Mouse (Mus musculus): ENCODE measurements around the gene Csrp3. TPM values are rescaled to one million over a fixed set of nuclear protein-coding genes. Genes with fewer than 3 reads are reported as not detected.

The Csrp3 gene
- polyA plus RNA-seq, 1 experiment from 2014 or later, result 3.6 TPM

GRCm38 (mm10) chr7:48824671-48825070 lies 23.2 kb downstream of the Csrp3 start:
- H3K4me3 ChIP-seq, result no peak overlapping the region
- peaks cover 72% of the 10 kb centered on the region for H3K36me3 ChIP-seq
- H3K9ac ChIP-seq, result no peak overlapping the region
- H3K4me2 ChIP-seq, result no peak overlapping the region
- no peaks in the 10 kb centered on the region for H3K9me3 ChIP-seq
- WGBS, result 96% methylated on average over 1 of the region's 1 CpGs
- H3K27me3 ChIP-seq, result no peaks in the 10 kb centered on the region
- H3K27ac ChIP-seq, result no peak overlapping the region
- H3K4me1 ChIP-seq, result no peaks in the 10 kb centered on the region
- ATAC-seq (ENCODE audit: insufficient number of reproducible peaks, insufficient read depth, low FRiP score, low TSS enrichment, low read depth), result no peak

GRCm38 (mm10) chr7:48823621-48824020 lies 24.2 kb downstream of the Csrp3 start:
- no peak overlapping the region for H3K9ac ChIP-seq
- no peaks in the 10 kb centered on the region for H3K4me1 ChIP-seq
- no peaks in the 10 kb centered on the region for H3K27me3 ChIP-seq
- H3K4me2 ChIP-seq, result no peak overlapping the region
- no peak for ATAC-seq (ENCODE audit: insufficient number of reproducible peaks, insufficient read depth, low FRiP score, low TSS enrichment, low read depth)
- H3K27ac ChIP-seq, result no peak overlapping the region
- no peak overlapping the region for H3K4me3 ChIP-seq
- no peaks in the 10 kb centered on the region for H3K9me3 ChIP-seq
- 92% methylated on average over 3 of the region's 3 CpGs for WGBS
- peaks cover 79% of the 10 kb centered on the region for H3K36me3 ChIP-seq

- ATAC-seq (ENCODE audit: insufficient number of reproducible peaks, insufficient read depth, low FRiP score, low TSS enrichment, low read depth), result no peak
- H3K36me3 ChIP-seq, result peaks cover 80% of the 10 kb centered on the region
- no peaks in the 10 kb centered on the region for H3K27me3 ChIP-seq
- 77% methylated on average over 5 of the region's 5 CpGs for WGBS
- H3K4me2 ChIP-seq, result no peak overlapping the region
- no peaks in the 10 kb centered on the region for H3K9me3 ChIP-seq
- H3K4me1 ChIP-seq, result no peaks in the 10 kb centered on the region
- no peak overlapping the region for H3K9ac ChIP-seq
- no peak overlapping the region for H3K4me3 ChIP-seq
- H3K27ac ChIP-seq, result no peak overlapping the region
Observed at GRCm38 (mm10) chr7:48821654-48822053, 26.2 kb downstream of the Csrp3 start.

DNA sequence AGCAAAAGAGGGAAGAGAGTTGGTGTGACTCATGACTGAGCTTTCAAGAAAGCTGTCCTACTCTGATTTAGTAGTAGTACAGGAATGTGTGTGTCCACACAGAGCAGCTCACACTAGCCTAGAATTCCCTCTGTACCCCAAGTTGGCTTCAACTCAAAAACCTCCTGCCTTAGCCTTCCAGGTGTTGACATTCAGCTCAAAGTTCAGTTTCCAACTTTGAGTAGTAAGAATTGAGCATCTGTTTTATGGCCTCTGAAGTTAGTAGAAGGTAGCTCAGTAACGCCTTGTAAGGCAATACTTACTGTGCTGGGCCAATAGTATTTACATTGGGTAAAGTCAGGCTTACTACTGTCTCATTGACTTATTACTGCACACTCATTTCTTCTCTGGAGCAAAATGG lies 34.2 kb downstream of the Csrp3 start:
- H3K4me2 ChIP-seq, result no peak overlapping the region
- H3K27ac ChIP-seq, result no peak overlapping the region
- no peaks in the 10 kb centered on the region for H3K4me1 ChIP-seq
- no peak overlapping the region for H3K9ac ChIP-seq
- no peak overlapping the region for H3K4me3 ChIP-seq
- no peaks in the 10 kb centered on the region for H3K9me3 ChIP-seq
- no peaks in the 10 kb centered on the region for H3K27me3 ChIP-seq
- WGBS, result 85% methylated on average over 1 of the region's 1 CpGs
- H3K36me3 ChIP-seq, result peaks cover 50% of the 10 kb centered on the region
- no peak for ATAC-seq (ENCODE audit: insufficient number of reproducible peaks, insufficient read depth, low FRiP score, low TSS enrichment, low read depth)

DNA sequence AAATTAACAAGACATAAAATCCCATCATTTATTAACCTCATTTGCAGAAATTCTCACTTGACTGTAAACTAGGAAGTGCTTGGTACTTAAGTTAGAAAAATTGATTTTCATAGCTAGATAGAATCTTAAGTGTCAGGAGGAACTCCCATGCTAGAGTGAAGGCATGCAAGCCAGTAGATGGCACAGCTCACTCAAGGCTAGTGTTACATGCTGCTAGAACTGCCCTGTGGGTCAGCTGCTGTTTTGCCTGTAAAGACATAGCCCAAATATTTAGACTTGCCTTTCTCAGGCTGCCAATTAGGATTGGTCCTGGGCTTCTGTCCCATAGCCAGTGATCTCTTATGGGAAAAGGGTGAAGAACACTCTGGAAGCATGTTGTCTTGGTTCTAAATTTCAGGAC lies 35.5 kb downstream of the Csrp3 start:
- H3K4me1 ChIP-seq, result no peaks in the 10 kb centered on the region
- H3K9ac ChIP-seq, result no peak overlapping the region
- no peak overlapping the region for H3K4me3 ChIP-seq
- H3K9me3 ChIP-seq, result no peaks in the 10 kb centered on the region
- peaks cover 47% of the 10 kb centered on the region for H3K36me3 ChIP-seq
- H3K4me2 ChIP-seq, result no peak overlapping the region
- H3K27ac ChIP-seq, result no peak overlapping the region
- no peak for ATAC-seq (ENCODE audit: insufficient number of reproducible peaks, insufficient read depth, low FRiP score, low TSS enrichment, low read depth)
- no peaks in the 10 kb centered on the region for H3K27me3 ChIP-seq

- Histone ChIP-seq H3K27ac (no peak overlapping the region), H3K4me3 (no peak overlapping the region), H3K4me1 (no peaks in the 10 kb centered on the region), H3K4me2 (no peak overlapping the region), H3K9me3 (no peaks in the 10 kb centered on the region), H3K27me3 (no peaks in the 10 kb centered on the region), H3K9ac (no peak overlapping the region), H3K36me3 (peaks cover 56% of the 10 kb centered on the region)
- WGBS, result 97% methylated on average over 1 of the region's 1 CpGs
- ATAC-seq (ENCODE audit: insufficient number of reproducible peaks, insufficient read depth, low FRiP score, low TSS enrichment, low read depth), result no peak
Observed at GRCm38 (mm10) chr7:48810652-48811051, 37.2 kb downstream of the Csrp3 start.

- WGBS, result 86% methylated on average over 4 of the region's 4 CpGs
- no peak overlapping the region for H3K4me3 ChIP-seq
- no peaks in the 10 kb centered on the region for H3K4me1 ChIP-seq
- H3K9ac ChIP-seq, result no peak overlapping the region
- no peaks in the 10 kb centered on the region for H3K9me3 ChIP-seq
- H3K36me3 ChIP-seq, result peaks cover 67% of the 10 kb centered on the region
- no peak for ATAC-seq (ENCODE audit: insufficient number of reproducible peaks, insufficient read depth, low FRiP score, low TSS enrichment, low read depth)
- H3K4me2 ChIP-seq, result no peak overlapping the region
- no peak overlapping the region for H3K27ac ChIP-seq
- no peaks in the 10 kb centered on the region for H3K27me3 ChIP-seq
Observed at GRCm38 (mm10) chr7:48806587-48806986, 41.2 kb downstream of the Csrp3 start.

DNA sequence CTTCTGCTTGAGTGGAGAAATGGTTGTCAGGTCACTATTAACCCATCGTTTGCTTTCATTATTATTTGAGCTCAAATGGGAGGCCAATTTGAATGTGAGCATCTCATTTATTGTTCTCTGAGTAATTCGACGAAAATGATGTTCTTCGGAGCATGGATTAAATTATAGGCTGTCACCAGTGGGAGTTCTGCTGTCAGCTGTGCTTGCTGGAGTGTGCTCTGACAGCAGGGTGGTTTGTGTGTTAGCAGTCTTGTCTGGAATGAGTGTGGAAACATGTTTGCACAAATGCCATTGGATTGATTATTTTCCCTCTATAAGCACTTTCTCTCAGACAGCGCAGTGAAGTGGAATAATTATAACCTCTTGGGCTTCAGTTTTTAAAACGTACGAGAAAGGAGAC lies 44.5 kb downstream of the Csrp3 start:
- Histone ChIP-seq H3K9me3 (no peaks in the 10 kb centered on the region), H3K4me1 (no peaks in the 10 kb centered on the region), H3K36me3 (peaks cover 53% of the 10 kb centered on the region), H3K27ac (no peak overlapping the region), H3K4me2 (no peak overlapping the region), H3K9ac (no peak overlapping the region), H3K27me3 (no peaks in the 10 kb centered on the region), H3K4me3 (no peak overlapping the region)
- no peak for ATAC-seq (ENCODE audit: insufficient number of reproducible peaks, insufficient read depth, low FRiP score, low TSS enrichment, low read depth)
- 73% methylated on average over 7 of the region's 7 CpGs for WGBS

DNA sequence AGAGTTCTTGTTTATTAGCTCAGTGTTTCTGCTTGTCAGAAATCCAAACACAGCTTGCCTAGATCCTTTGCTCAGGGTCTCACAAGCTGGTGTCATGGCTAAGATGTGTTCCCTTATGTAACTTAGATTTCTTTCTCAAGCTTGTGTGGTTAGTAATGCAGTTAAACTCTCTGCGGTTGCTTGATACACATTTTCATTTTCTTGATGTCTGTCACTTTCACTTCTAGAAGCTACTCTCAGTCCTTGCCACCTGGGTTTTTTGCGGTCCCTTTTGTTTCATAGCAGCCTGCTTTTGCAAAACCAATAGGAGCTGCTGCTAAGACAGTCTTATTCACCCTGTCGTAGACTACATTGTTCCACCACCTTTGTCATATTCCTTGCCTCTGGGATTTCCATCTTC lies 52.7 kb downstream of the Csrp3 start:
- no peak overlapping the region for H3K4me2 ChIP-seq
- H3K27ac ChIP-seq, result no peak overlapping the region
- no peak overlapping the region for H3K9ac ChIP-seq
- H3K36me3 ChIP-seq, result peaks cover 13% of the 10 kb centered on the region; the same call in 1 of the 2 replicates
- H3K27me3 ChIP-seq, result no peaks in the 10 kb centered on the region
- no peak overlapping the region for H3K4me3 ChIP-seq
- no peak for ATAC-seq (ENCODE audit: insufficient number of reproducible peaks, insufficient read depth, low FRiP score, low TSS enrichment, low read depth)
- no peaks in the 10 kb centered on the region for H3K9me3 ChIP-seq
- peaks cover 3% of the 10 kb centered on the region for H3K4me1 ChIP-seq
- WGBS, result 80% methylated on average over 3 of the region's 3 CpGs

- Histone ChIP-seq H3K9me3 (no peaks in the 10 kb centered on the region), H3K27ac (no peak overlapping the region), H3K4me1 (peaks cover 13% of the 10 kb centered on the region), H3K27me3 (no peaks in the 10 kb centered on the region), H3K9ac (no peak overlapping the region), H3K4me3 (no peak overlapping the region), H3K4me2 (no peak overlapping the region), H3K36me3 (0 out of 2 replicates have a peak, but pooled peaks cover 5% of the 10 kb centered on the region)
- WGBS, result 90% methylated on average over 3 of the region's 3 CpGs
- ATAC-seq (ENCODE audit: insufficient number of reproducible peaks, insufficient read depth, low FRiP score, low TSS enrichment, low read depth), result no peak
Observed at GRCm38 (mm10) chr7:48791412-48791811, 56.4 kb downstream of the Csrp3 start.

- H3K4me3 ChIP-seq, result no peak overlapping the region
- 65% methylated on average over 4 of the region's 4 CpGs for WGBS
- H3K36me3 ChIP-seq, result 0 out of 2 replicates have a peak, but pooled peaks cover 5% of the 10 kb centered on the region
- H3K4me2 ChIP-seq, result peak overlapping the region; percentile 74
- peaks cover 13% of the 10 kb centered on the region for H3K4me1 ChIP-seq
- no peaks in the 10 kb centered on the region for H3K27me3 ChIP-seq
- no peak overlapping the region for H3K9ac ChIP-seq
- no peak overlapping the region for H3K27ac ChIP-seq
- H3K9me3 ChIP-seq, result no peaks in the 10 kb centered on the region
- ATAC-seq (ENCODE audit: insufficient number of reproducible peaks, insufficient read depth, low FRiP score, low TSS enrichment, low read depth), result no peak
Observed at GRCm38 (mm10) chr7:48790117-48790516, 57.7 kb downstream of the Csrp3 start.

DNA sequence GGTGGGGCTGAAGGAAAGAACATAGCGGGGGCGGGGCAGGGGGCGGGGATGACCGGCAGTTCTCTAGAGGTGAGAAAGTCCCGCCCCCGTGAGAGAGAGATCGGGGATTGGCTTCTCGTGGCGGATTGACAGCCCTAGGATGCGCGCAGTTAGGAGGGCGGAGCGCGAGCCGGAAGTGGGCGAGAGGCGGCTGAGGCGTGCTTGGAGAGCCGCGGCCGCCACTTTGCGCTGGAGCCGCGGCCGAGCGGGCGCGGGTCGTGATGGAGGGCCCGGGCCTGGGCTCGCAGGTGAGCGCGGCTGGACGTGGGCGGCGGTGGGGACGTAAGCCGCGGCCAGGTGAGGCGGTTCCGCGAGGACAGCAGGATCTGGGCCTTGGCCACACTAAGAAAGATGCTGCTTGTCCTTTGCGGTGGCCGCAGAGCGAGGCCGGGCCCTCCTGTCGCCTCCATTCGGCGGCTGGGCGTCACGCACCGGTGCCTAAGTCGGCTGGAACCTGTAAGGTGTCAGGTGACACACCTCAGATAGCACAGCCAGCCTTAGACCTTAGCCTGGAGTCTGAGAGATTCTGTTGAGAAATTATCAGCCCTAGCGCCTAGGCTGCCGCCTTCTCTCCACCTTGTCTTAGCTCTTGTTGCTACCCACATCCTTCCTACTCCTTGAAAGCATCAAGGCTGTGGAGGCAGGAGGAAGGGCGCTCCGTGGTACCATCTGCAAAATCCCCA lies 58.8 kb downstream of the Csrp3 start, which contains the start of gene Zdhhc13:
TSS of gene Zdhhc13 (plus strand) at position 153 of the 722 bp plus-strand sequence.
- Histone ChIP-seq H3K36me3 (0 out of 2 replicates have a peak, but pooled peaks cover 5% of the 10 kb centered on the region), H3K4me1 (peaks cover 13% of the 10 kb centered on the region), H3K9me3 (no peaks in the 10 kb centered on the region), H3K4me2 (peak within 1 kb of the TSS; percentile 74), H3K27ac (peak within 1 kb of the TSS; percentile 55), H3K27me3 (no peaks in the 10 kb centered on the region), H3K4me3 (peak within 1 kb of the TSS; percentile 86), H3K9ac (peak within 1 kb of the TSS; percentile 86)
- ATAC-seq (ENCODE audit: insufficient number of reproducible peaks, insufficient read depth, low FRiP score, low TSS enrichment, low read depth), result peak; percentile 97
- WGBS, result under 1% methylated on average over 56 of the region's 57 CpGs
